Comparison of ENCODE assay signal across 16 mouse cellular contexts in the genomic region with DNA sequence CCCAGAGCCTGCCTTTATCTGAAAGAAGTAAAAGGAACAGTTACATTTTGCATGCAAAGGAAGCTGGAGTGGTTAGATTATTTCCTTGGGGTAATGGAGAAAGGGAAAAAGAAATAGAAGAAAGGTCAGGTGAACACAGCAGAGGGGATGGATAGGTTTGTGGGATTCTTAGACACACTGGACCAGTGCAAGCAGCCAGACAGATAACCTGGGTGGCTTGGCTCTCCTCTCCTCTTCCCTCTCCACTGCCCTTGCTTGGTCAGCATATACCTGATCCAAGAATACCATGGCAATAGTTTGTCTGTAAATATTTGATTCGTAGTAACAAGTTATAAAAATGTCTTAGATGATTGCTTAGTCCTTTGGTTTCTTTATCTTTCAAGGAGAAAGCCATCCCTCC. TPM values are rescaled to one million over a fixed set of nuclear protein-coding genes. Genes with fewer than 3 reads are reported as not detected.
DNase-seq lines count a peak whose midpoint lies in the region; ATAC-seq lines count a peak whose summit lies in the region.
"Had no signal": no experiment of that assay in that cellular context is flagged by ENCODE, and none has a peak within 500 bp of the region (broad histone marks: within the 10 kb centered on the region; RNA-seq: fewer than 3 reads in every experiment).

No protein-coding gene starts in this region.

- no peak overlapping the region for H3K9ac ChIP-seq in hindbrain, embryonic 12.5 days
- no peak overlapping the region for H3K9ac ChIP-seq in neural tube, embryonic 12.5 days
- no peak overlapping the region for H3K9ac ChIP-seq in hindbrain, embryonic 14.5 days
- 0 out of 2 replicates have a peak overlapping the region, but pooled peaks have one; percentile 8 for H3K9ac ChIP-seq in neural tube, embryonic 15.5 days (replicated peaks)
- H3K9ac ChIP-seq: liver, embryonic 13.5 days had no signal

- no peaks in the 10 kb centered on the region for H3K9me3 ChIP-seq in hindbrain, embryonic 12.5 days (replicated peaks)
- H3K9me3 ChIP-seq in hindbrain, embryonic 10.5 days, result no peaks in the 10 kb centered on the region
- H3K9me3 ChIP-seq in neural tube, embryonic 12.5 days, result no peaks in the 10 kb centered on the region
- no peaks in the 10 kb centered on the region for H3K9me3 ChIP-seq in hindbrain, embryonic 14.5 days (ENCODE audit: control insufficient read depth, low read length)
- H3K9me3 ChIP-seq in neural tube, embryonic 15.5 days (replicated peaks), result no peaks in the 10 kb centered on the region
- H3K9me3 ChIP-seq: G1E; liver, embryonic 13.5 days had no signal

- H3K4me1 ChIP-seq in hindbrain, embryonic 12.5 days, result no peaks in the 10 kb centered on the region
- H3K4me1 ChIP-seq in hindbrain, embryonic 10.5 days (replicated peaks), result no peaks in the 10 kb centered on the region
- no peaks in the 10 kb centered on the region for H3K4me1 ChIP-seq in neural tube, embryonic 12.5 days
- peaks cover 12% of the 10 kb centered on the region for H3K4me1 ChIP-seq in hindbrain, embryonic 14.5 days (replicated peaks; ENCODE audit: control insufficient read depth, insufficient read depth, low read length)
- H3K4me1 ChIP-seq in neural tube, embryonic 15.5 days, result peaks cover 10% of the 10 kb centered on the region; the same call in 1 of the 2 replicates
- H3K4me1 ChIP-seq: liver, embryonic 13.5 days had no signal

- H3K4me3 ChIP-seq in hindbrain, embryonic 12.5 days, result no peak overlapping the region
- no peak overlapping the region for H3K4me3 ChIP-seq in hindbrain, embryonic 10.5 days
- no peak overlapping the region for H3K4me3 ChIP-seq in neural tube, embryonic 12.5 days
- no peak overlapping the region for H3K4me3 ChIP-seq in hindbrain, embryonic 14.5 days (replicated peaks; ENCODE audit: low read length)
- peak overlapping the region; percentile 28; the same call in 1 of the 2 replicates for H3K4me3 ChIP-seq in neural tube, embryonic 15.5 days (replicated peaks)
- H3K4me3 ChIP-seq: liver, embryonic 13.5 days had no signal

- no peaks in the 10 kb centered on the region for H3K36me3 ChIP-seq in hindbrain, embryonic 12.5 days
- no peaks in the 10 kb centered on the region for H3K36me3 ChIP-seq in hindbrain, embryonic 10.5 days
- H3K36me3 ChIP-seq in neural tube, embryonic 12.5 days, result no peaks in the 10 kb centered on the region
- no peaks in the 10 kb centered on the region for H3K36me3 ChIP-seq in hindbrain, embryonic 14.5 days (replicated peaks; ENCODE audit: control insufficient read depth, insufficient read depth)
- no peaks in the 10 kb centered on the region for H3K36me3 ChIP-seq in neural tube, embryonic 15.5 days
- H3K36me3 ChIP-seq: G1E; liver, embryonic 13.5 days had no signal

- DNase-seq in hindbrain, embryonic 10.5 days (ENCODE audit: low spot score), result no peak
- DNase-seq in neural tube, embryonic 10.5 days (ENCODE audit: extremely low spot score, low spot score), result no peak
- DNase-seq in hindbrain, embryonic 14.5 days (ENCODE audit: low spot score), result no peak
- DNase-seq in liver, result no peak
- DNase-seq in layer of hippocampus, postnatal 25 days (ENCODE audit: extremely low spot score in 1 of 2, low spot score in 1 of 2), result no peak
- DNase-seq: adrenal gland, postnatal 25 days; gastrocnemius, adult 2 months; heart, postnatal 10 days; liver, embryonic 13.5 days; thymus, adult 2 months had no signal

- H3K27ac ChIP-seq in hindbrain, embryonic 12.5 days, result no peak overlapping the region
- H3K27ac ChIP-seq in hindbrain, embryonic 10.5 days, result no peak overlapping the region
- H3K27ac ChIP-seq in neural tube, embryonic 12.5 days, result no peak overlapping the region
- peak overlapping the region; percentile 72 for H3K27ac ChIP-seq in hindbrain, embryonic 14.5 days
- H3K27ac ChIP-seq in neural tube, embryonic 15.5 days (replicated peaks), result peak overlapping the region; percentile 78
- H3K27ac ChIP-seq: liver, embryonic 13.5 days had no signal

- peak overlapping the region; percentile 37; the same call in 1 of the 2 replicates for H3K4me2 ChIP-seq in hindbrain, embryonic 12.5 days (replicated peaks)
- peak overlapping the region; percentile 40; the same call in 1 of the 2 replicates for H3K4me2 ChIP-seq in neural tube, embryonic 12.5 days (replicated peaks)
- peak overlapping the region; percentile 52 for H3K4me2 ChIP-seq in hindbrain, embryonic 14.5 days (replicated peaks)
- peak overlapping the region; percentile 56 for H3K4me2 ChIP-seq in neural tube, embryonic 15.5 days
- H3K4me2 ChIP-seq: liver, embryonic 13.5 days had no signal

- ATAC-seq in hindbrain, embryonic 12.5 days (ENCODE audit: low FRiP score), result no peak
- peak; percentile 44; the same call in 1 of the 2 replicates for ATAC-seq in neural tube, embryonic 12.5 days (ENCODE audit: low FRiP score, low read depth)
- no peak for ATAC-seq in hindbrain, embryonic 14.5 days (ENCODE audit: low FRiP score)
- peak; percentile 33 for ATAC-seq in neural tube, embryonic 15.5 days (ENCODE audit: low FRiP score)
- ATAC-seq: intestine, embryonic 16.5 days; lung, postnatal 0 days had no signal

- WGBS in hindbrain, embryonic 12.5 days, result 100% methylated on average over 1 of the region's 1 CpGs
- WGBS in hindbrain, embryonic 10.5 days, result 83% methylated on average over 1 of the region's 1 CpGs
- WGBS in neural tube, embryonic 12.5 days, result 88% methylated on average over 1 of the region's 1 CpGs
- WGBS in hindbrain, embryonic 14.5 days, result 54% methylated on average over 1 of the region's 1 CpGs
- WGBS in neural tube, embryonic 15.5 days, result 61% methylated on average over 1 of the region's 1 CpGs

- H3K27me3 ChIP-seq in hindbrain, embryonic 12.5 days, result no peaks in the 10 kb centered on the region
- H3K27me3 ChIP-seq in hindbrain, embryonic 10.5 days (ENCODE audit: insufficient read depth, poor library complexity, severe bottlenecking), result no peaks in the 10 kb centered on the region
- H3K27me3 ChIP-seq in neural tube, embryonic 12.5 days (replicated peaks), result no peaks in the 10 kb centered on the region
- H3K27me3 ChIP-seq in hindbrain, embryonic 14.5 days (ENCODE audit: control insufficient read depth, insufficient read depth, low read length), result no peaks in the 10 kb centered on the region
- no peaks in the 10 kb centered on the region for H3K27me3 ChIP-seq in neural tube, embryonic 15.5 days (replicated peaks)
- H3K27me3 ChIP-seq: liver, embryonic 13.5 days had no signal

RNA-seq across cellular contexts. Expression of gene Slc30a5, which starts 59.9 kb away (rescaled TPM):
- polyA plus RNA-seq in hindbrain, embryonic 12.5 days (2016; fragmentation: Nextera tagmentation; extraction: Ambion mirVana), result 43.5 and 51.2 TPM in 2 replicates
- 33.0 and 36.4 TPM in 2 replicates for polyA plus RNA-seq in hindbrain, embryonic 10.5 days (2016; fragmentation: Nextera tagmentation; extraction: Ambion mirVana)
- 42.2 and 43.7 TPM in 2 replicates for polyA plus RNA-seq in neural tube, embryonic 12.5 days (2016; fragmentation: Nextera tagmentation; extraction: Ambion mirVana)
- polyA plus RNA-seq in hindbrain, embryonic 14.5 days (2014; fragmentation: Nextera tagmentation; extraction: Ambion mirVana), result 41.8 and 44.5 TPM in 2 replicates
- polyA plus RNA-seq in neural tube, embryonic 15.5 days (2015; fragmentation: Nextera tagmentation; extraction: Ambion mirVana), result 34.1 and 38.6 TPM in 2 replicates
- total RNA-seq in layer of hippocampus, postnatal 25 days (2021), result 10 to 100 TPM; 37.9 to 40.5 TPM

Comparison
In these comparisons a context has a peak if more than half of its experiments do, and no peak if none do; other contexts are left out.
1. H3K27ac ChIP-seq: peak in hindbrain, embryonic 14.5 days (single experiment) and neural tube, embryonic 15.5 days (single experiment); none in hindbrain, embryonic 12.5 days (single experiment), hindbrain, embryonic 10.5 days (single experiment) and neural tube, embryonic 12.5 days (single experiment).
2. ATAC-seq: peak in neural tube, embryonic 12.5 days (single experiment) and neural tube, embryonic 15.5 days (single experiment); none in hindbrain, embryonic 12.5 days (single experiment) and hindbrain, embryonic 14.5 days (single experiment).
3. Peak in every context shown above with its lines, with median percentiles within 50 percentile points of each other: H3K4me2 ChIP-seq.